ENCODE assay signal across 8 mouse cellular contexts in genomic region chr3:122246406-122246805, GRCm38 (mm10). TPM values are rescaled to one million over a fixed set of nuclear protein-coding genes. Genes with fewer than 3 reads are reported as not detected.
DNase-seq lines count a peak whose midpoint lies in the region; ATAC-seq and TF ChIP-seq lines count a peak whose summit lies in the region.

No protein-coding gene starts in this region.

- no peak for TF ChIP-seq EP300 in heart, adult 2 months (IDR thresholded peaks at IDR 0.05; ENCODE audit: insufficient read depth, low read depth, low read length)
- no peak for TF ChIP-seq EP300 in liver, embryonic 14.5 days (IDR thresholded peaks at IDR 0.05; ENCODE audit: low read depth)

- H3K4me1 ChIP-seq in heart, adult 2 months (ENCODE audit: control insufficient read depth, insufficient read depth, low read length), result peaks cover 4% of the 10 kb centered on the region
- peaks cover 56% of the 10 kb centered on the region for H3K4me1 ChIP-seq in E14TG2a.4 (replicated peaks; ENCODE audit: low read depth, low read length)
- peaks cover 14% of the 10 kb centered on the region for H3K4me1 ChIP-seq in forebrain, embryonic 14.5 days (ENCODE audit: control insufficient read depth, insufficient read depth, low read length)
- peaks cover 31 to 47% of the 10 kb centered on the region in 2 experiments for H3K4me1 ChIP-seq in liver, embryonic 14.5 days (replicated peaks; ENCODE audit: control insufficient read depth in 2 of 2, insufficient read depth in 2 of 2, low read length in 1 of 2)

- peak overlapping the region; percentile 95; the same call in 1 of the 2 replicates for H3K9ac ChIP-seq in heart, adult 2 months (ENCODE audit: low read depth, low read length)
- H3K9ac ChIP-seq in forebrain, embryonic 14.5 days (ENCODE audit: low read length), result peak overlapping the region; percentile 89
- H3K9ac ChIP-seq in liver, embryonic 14.5 days (replicated peaks), result peak overlapping the region; percentile 100

- H3K79me2 ChIP-seq in heart, adult 2 months (replicated peaks; ENCODE audit: control insufficient read depth, insufficient read depth, low read length), result peaks cover 2% of the 10 kb centered on the region; the same call in 1 of the 2 replicates

- H3K27me3 ChIP-seq in heart, adult 2 months (ENCODE audit: control insufficient read depth, insufficient read depth, low read length), result no peaks in the 10 kb centered on the region
- H3K27me3 ChIP-seq in E14TG2a.4 (ENCODE audit: insufficient read depth, low read length), result no peaks in the 10 kb centered on the region
- no peaks in the 10 kb centered on the region for H3K27me3 ChIP-seq in forebrain, embryonic 14.5 days (replicated peaks; ENCODE audit: control insufficient read depth, insufficient read depth, low read length)
- H3K27me3 ChIP-seq in liver, embryonic 14.5 days (ENCODE audit: control insufficient read depth, insufficient read depth, low read length), result no peaks in the 10 kb centered on the region

- H3K4me3 ChIP-seq in heart, adult 2 months, result peak overlapping the region; percentile 90
- peak overlapping the region; percentile 96 for H3K4me3 ChIP-seq in E14TG2a.4 (replicated peaks; ENCODE audit: low read length)
- peak overlapping the region; percentile 92 for H3K4me3 ChIP-seq in forebrain, embryonic 14.5 days (ENCODE audit: low read depth, low read length)
- H3K4me3 ChIP-seq in liver, embryonic 14.5 days (ENCODE audit: insufficient read depth in 1 of 2, low read depth in 2 of 2, low read length in 2 of 2), result peak overlapping the region; percentile 69 to 99

- no peak for ATAC-seq in forebrain, embryonic 14.5 days
- ATAC-seq in liver, embryonic 14.5 days (ENCODE audit: insufficient read depth), result no peak
- ATAC-seq in inflammation-experienced regulatory T-cells, adult 6 months, result no peak

- H3K27ac ChIP-seq in heart, adult 2 months, result no peak overlapping the region; the same call in 1 of the 2 replicates
- no peak overlapping the region for H3K27ac ChIP-seq in forebrain, embryonic 14.5 days (ENCODE audit: low read depth, low read length)
- H3K27ac ChIP-seq in liver, embryonic 14.5 days, result peak overlapping the region; percentile 100

- no peaks in the 10 kb centered on the region for H3K9me3 ChIP-seq in E14TG2a.4 (ENCODE audit: low read length)
- no peaks in the 10 kb centered on the region for H3K9me3 ChIP-seq in forebrain, embryonic 14.5 days (replicated peaks; ENCODE audit: control insufficient read depth, low read length)
- H3K9me3 ChIP-seq in liver, embryonic 14.5 days (ENCODE audit: control insufficient read depth, low read length), result no peaks in the 10 kb centered on the region

- H3K36me3 ChIP-seq in heart, adult 2 months (ENCODE audit: control insufficient read depth, insufficient read depth, low read length), result no peaks in the 10 kb centered on the region; the same call in 1 of the 2 replicates
- peaks cover 15% of the 10 kb centered on the region for H3K36me3 ChIP-seq in E14TG2a.4 (ENCODE audit: insufficient read depth, low read length)
- no peaks in the 10 kb centered on the region for H3K36me3 ChIP-seq in forebrain, embryonic 14.5 days (ENCODE audit: control insufficient read depth, insufficient read depth, low read length)
- H3K36me3 ChIP-seq in liver, embryonic 14.5 days (replicated peaks; ENCODE audit: control insufficient read depth, insufficient read depth, low read depth), result peaks cover 26% of the 10 kb centered on the region

- DNase-seq in heart, adult 2 months, result no peak
- no peak for DNase-seq in heart, adult 11 months
- no peak for DNase-seq in forebrain, embryonic 14.5 days (ENCODE audit: low spot score)
- DNase-seq in liver, embryonic 14.5 days (ENCODE audit: low read depth in 3 of 3, low spot score in 3 of 3), result no peak
- no peak for DNase-seq in retina, postnatal 1 day
- no peak for DNase-seq in urinary bladder, postnatal 14 days (ENCODE audit: low spot score)

- no peak for TF ChIP-seq POLR2A in heart, adult 2 months (IDR thresholded peaks at IDR 0.05; ENCODE audit: insufficient read depth, low read depth, low read length)

- peak overlapping the region; percentile 58 for H3K4me2 ChIP-seq in forebrain, embryonic 14.5 days (ENCODE audit: low read length)
- H3K4me2 ChIP-seq in liver, embryonic 14.5 days (ENCODE audit: low read depth), result peak overlapping the region; percentile 80

- 38% methylated on average over 6 of the region's 6 CpGs for WGBS in heart, adult 2 months
- 30% methylated on average over 6 of the region's 6 CpGs for WGBS in forebrain, embryonic 14.5 days
- 9% methylated on average over 6 of the region's 6 CpGs for WGBS in liver, embryonic 14.5 days (ENCODE audit: insufficient replicate concordance)

- no peak for TF ChIP-seq CTCF in heart, adult 2 months (IDR thresholded peaks at IDR 0.05)
- no peak for TF ChIP-seq CTCF in E14TG2a.4 (conservative IDR thresholded peaks at IDR 0.05; ENCODE audit: low read length)
- TF ChIP-seq CTCF in liver, embryonic 14.5 days (IDR thresholded peaks at IDR 0.05; ENCODE audit: low read depth), result no peak

- intact Hi-C loops in heart, adult 2 months (cut with DNase I), result loop anchor here (5.0 kb wide), 1 partner anchor 46 kb away; the partner anchor contains the start of gene Bcar3

RNA-seq across cellular contexts. Expression of gene Gclm, which starts 1.0 kb away (rescaled TPM):
- 10 to 100 TPM; 44.8 to 51.4 TPM for total RNA-seq in heart, adult 2 months (2021)
- polyA plus RNA-seq in heart, adult 2 months (2012; rRNA removed), result 20.7 and 22.5 TPM in 2 replicates
- 34.7 and 36.7 TPM in 2 replicates for polyA plus RNA-seq in forebrain, embryonic 14.5 days (2014; fragmentation: Nextera tagmentation; extraction: Ambion mirVana)
- 95.7 and 140 TPM in 2 replicates for polyA plus RNA-seq in liver, embryonic 14.5 days (2012; rRNA removed)
- 360 and 422 TPM in 2 replicates for polyA plus RNA-seq in liver, embryonic 14.5 days (2014; fragmentation: Nextera tagmentation; extraction: Ambion mirVana)
- polyA plus RNA-seq in inflammation-experienced regulatory T-cells, adult 6 months (2017; shearing (Covaris generic)), result 10 to 100 TPM in 1 of 3 experiments, 1 to 10 TPM in 2; 5.8 to 10.5 (median 9.3) TPM

RNA-seq across cellular contexts. Expression of gene Dnttip2, which starts 27.8 kb away (rescaled TPM):
- total RNA-seq in heart, adult 2 months (2021), result 10 to 100 TPM; 25.7 to 25.8 TPM
- 6.9 and 11.1 TPM in 2 replicates for polyA plus RNA-seq in heart, adult 2 months (2012; rRNA removed)
- polyA plus RNA-seq in forebrain, embryonic 14.5 days (2014; fragmentation: Nextera tagmentation; extraction: Ambion mirVana), result 60.5 and 61.0 TPM in 2 replicates
- 12.2 and 24.0 TPM in 2 replicates for polyA plus RNA-seq in liver, embryonic 14.5 days (2012; rRNA removed)
- polyA plus RNA-seq in liver, embryonic 14.5 days (2014; fragmentation: Nextera tagmentation; extraction: Ambion mirVana), result 36.5 and 37.0 TPM in 2 replicates
- polyA plus RNA-seq in inflammation-experienced regulatory T-cells, adult 6 months (2017; shearing (Covaris generic)), result 100 to 1,000 TPM; 101 to 118 (median 101) TPM

RNA-seq across cellular contexts. Expression of gene Bcar3, which starts 47.5 kb away (rescaled TPM):
- total RNA-seq in heart, adult 2 months (2021), result 1 to 10 TPM; 4.7 to 7.5 TPM
- polyA plus RNA-seq in heart, adult 2 months (2012; rRNA removed), result 10.0 and 10.2 TPM in 2 replicates
- 4.2 and 6.8 TPM in 2 replicates for polyA plus RNA-seq in forebrain, embryonic 14.5 days (2014; fragmentation: Nextera tagmentation; extraction: Ambion mirVana)
- polyA plus RNA-seq in liver, embryonic 14.5 days (2012; rRNA removed), result 3.5 and 4.2 TPM in 2 replicates
- 3.1 and 3.5 TPM in 2 replicates for polyA plus RNA-seq in liver, embryonic 14.5 days (2014; fragmentation: Nextera tagmentation; extraction: Ambion mirVana)
- under 1 TPM in 1 of 3 experiments, not detected in 2; 0.58 TPM for polyA plus RNA-seq in inflammation-experienced regulatory T-cells, adult 6 months (2017; shearing (Covaris generic))
